Mouse (Mus musculus): ENCODE measurements at regions not wholly inside any gene's neighbourhood (a gene's known extent, or its start where the extent isn't known, plus 50 kb on each side); places are given as distances from the start of the nearest gene placed in this dataset.
A peak's percentile ranks its signal among the peaks of the same experiment; 100 is the strongest.

GRCm38 (mm10) chr13:97821630-97822029 is 61.2 kb upstream of the Gm10260 start:
- DNase-seq (ENCODE audit: low spot score) = no peak
- WGBS = 81% methylated on average over 2 of the region's 2 CpGs
- Histone ChIP-seq H3K9me3 (no peaks in the 10 kb centered on the region), H3K27ac (0 out of 2 replicates have a peak overlapping the region, but pooled peaks have one; percentile 5), H3K27me3 (ENCODE audit: insufficient read depth, poor library complexity, severe bottlenecking) (no peaks in the 10 kb centered on the region), H3K4me1 (replicated peaks) (peaks cover 39% of the 10 kb centered on the region), H3K4me3 (no peak overlapping the region), H3K36me3 (no peaks in the 10 kb centered on the region)

DNA sequence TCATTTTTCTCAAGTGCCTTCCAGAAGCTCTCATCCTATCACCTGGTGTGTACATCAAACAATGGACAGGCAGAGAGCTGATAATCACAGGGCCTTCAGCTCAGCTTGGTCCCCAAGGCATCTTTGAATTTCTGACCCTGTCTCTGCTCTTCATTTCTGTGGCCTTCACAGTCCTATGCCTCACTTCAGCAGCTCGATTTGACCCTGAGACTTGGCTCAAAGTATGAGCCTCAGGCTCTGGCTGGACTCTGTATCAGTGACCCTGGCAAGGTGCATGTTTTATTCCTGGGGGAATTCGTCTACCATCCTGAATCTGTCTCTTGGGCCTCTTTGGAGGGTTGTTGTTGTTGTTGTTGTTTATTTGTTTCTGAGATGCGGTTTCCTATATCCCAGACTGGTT is 60.6 kb upstream of the Gm10260 start:
- Histone ChIP-seq H3K36me3 (no peaks in the 10 kb centered on the region), H3K9me3 (no peaks in the 10 kb centered on the region), H3K27ac (peak overlapping the region; percentile 35; the same call in 1 of the 2 replicates), H3K4me1 (replicated peaks) (peaks cover 34% of the 10 kb centered on the region), H3K4me3 (no peak overlapping the region), H3K27me3 (ENCODE audit: insufficient read depth, poor library complexity, severe bottlenecking) (no peaks in the 10 kb centered on the region)
- WGBS = 82% methylated on average over 3 of the region's 3 CpGs
- peak; percentile 1 for DNase-seq (ENCODE audit: low spot score)

- H3K9me3 ChIP-seq = no peaks in the 10 kb centered on the region
- no peak overlapping the region for H3K4me3 ChIP-seq
- no peaks in the 10 kb centered on the region for H3K36me3 ChIP-seq
- no peak for DNase-seq (ENCODE audit: low spot score)
- no peak overlapping the region for H3K27ac ChIP-seq
- H3K27me3 ChIP-seq (ENCODE audit: insufficient read depth, poor library complexity, severe bottlenecking) = no peaks in the 10 kb centered on the region
- H3K4me1 ChIP-seq (replicated peaks) = peaks cover 28% of the 10 kb centered on the region
- WGBS = 94% methylated on average over 8 of the region's 8 CpGs
These were observed 60.0 kb upstream of the Gm10260 start for GRCm38 (mm10) chr13:97820401-97820800.

- no peak for DNase-seq (ENCODE audit: low spot score)
- Histone ChIP-seq H3K27ac (no peak overlapping the region), H3K27me3 (ENCODE audit: insufficient read depth, poor library complexity, severe bottlenecking) (no peaks in the 10 kb centered on the region), H3K36me3 (no peaks in the 10 kb centered on the region), H3K4me1 (replicated peaks) (peaks cover 15% of the 10 kb centered on the region), H3K9me3 (no peaks in the 10 kb centered on the region), H3K4me3 (no peak overlapping the region)
- 93% methylated on average over 9 of the region's 9 CpGs for whole genome bisulfite sequencing
These were observed 58.6 kb upstream of the Gm10260 start for GRCm38 (mm10) chr13:97819036-97819435.

- no peaks in the 10 kb centered on the region for H3K36me3 ChIP-seq
- no peaks in the 10 kb centered on the region for H3K27me3 ChIP-seq (ENCODE audit: insufficient read depth, poor library complexity, severe bottlenecking)
- no peak for DNase-seq (ENCODE audit: low spot score)
- no peak overlapping the region for H3K27ac ChIP-seq
- no peak overlapping the region for H3K4me3 ChIP-seq
- peaks cover 3% of the 10 kb centered on the region for H3K4me1 ChIP-seq (replicated peaks)
- WGBS = 90% methylated on average over 3 of the region's 3 CpGs
- no peaks in the 10 kb centered on the region for H3K9me3 ChIP-seq
These were observed 56.5 kb upstream of the Gm10260 start for GRCm38 (mm10) chr13:97816923-97817322.

Measured in hindbrain, embryonic 10.5 days (tissue).